In the genomic region with DNA sequence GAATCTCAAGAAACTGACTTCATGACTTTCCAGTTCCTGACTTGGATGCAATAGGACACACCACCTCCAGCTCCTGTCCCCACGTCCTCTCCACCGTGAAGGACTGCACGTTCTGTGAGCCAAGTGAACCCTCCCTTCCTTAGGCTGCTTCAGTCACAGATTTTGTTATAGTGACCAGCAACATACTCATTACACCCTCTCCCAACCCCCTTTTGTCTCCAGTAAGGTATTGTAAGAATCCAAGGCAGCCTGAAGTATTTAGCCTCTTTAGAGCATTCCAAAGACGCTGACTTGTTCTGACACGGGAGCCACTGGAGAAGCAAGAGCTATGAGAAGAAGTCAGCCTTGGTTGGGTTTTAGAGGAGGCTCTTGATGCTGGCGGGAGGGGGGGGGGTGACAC, we compare ENCODE assay signal across 21 mouse cellular contexts. TPM values are rescaled to one million over a fixed set of nuclear protein-coding genes. Genes with fewer than 3 reads are reported as not detected.
A peak's percentile ranks its signal among the peaks of the same experiment; 100 is the strongest.
DNase-seq lines count a peak whose midpoint lies in the region; ATAC-seq and TF ChIP-seq lines count a peak whose summit lies in the region.
"Had no signal": no experiment of that assay in that cellular context is flagged by ENCODE, and none has a peak within 500 bp of the region (broad histone marks: within the 10 kb centered on the region; RNA-seq: fewer than 3 reads in every experiment).

No protein-coding gene starts in this region.

- H3K36me3 ChIP-seq in heart, embryonic 15.5 days: no peaks in the 10 kb centered on the region
- no peaks in the 10 kb centered on the region for H3K36me3 ChIP-seq in lung, postnatal 0 days (ENCODE audit: insufficient read depth, low read length)
- no peaks in the 10 kb centered on the region for H3K36me3 ChIP-seq in myocyte (ENCODE audit: control insufficient read depth, insufficient read depth)
- H3K36me3 ChIP-seq: kidney, embryonic 15.5 days; limb, embryonic 12.5 days; midbrain, embryonic 12.5 days; neural tube, embryonic 12.5 days had no signal

- no peak for ATAC-seq in heart, embryonic 15.5 days (replicated peaks; ENCODE audit: insufficient number of reproducible peaks, insufficient read depth, low FRiP score, low read depth)
- ATAC-seq in lung, postnatal 0 days: peak; percentile 83
- ATAC-seq: CD4-positive, CD25-positive, alpha-beta regulatory T cell, adult 4 months; hindbrain, postnatal 0 days; intestine, postnatal 0 days had no signal

- intact Hi-C loops in gastrocnemius, adult 2 months (cut with DNase I): no loop called here
- intact Hi-C loops in gastrocnemius, postnatal 14 days (cut with DNase I; ENCODE audit: low total_unique reads): no loop called here

- H3K27me3 ChIP-seq in heart, embryonic 15.5 days: no peaks in the 10 kb centered on the region
- no peaks in the 10 kb centered on the region for H3K27me3 ChIP-seq in lung, postnatal 0 days (replicated peaks; ENCODE audit: insufficient read depth, low read length)
- H3K27me3 ChIP-seq in myocyte (ENCODE audit: control insufficient read depth, insufficient read depth, insufficient read length): no peaks in the 10 kb centered on the region
- H3K27me3 ChIP-seq: kidney, embryonic 15.5 days; limb, embryonic 12.5 days; midbrain, embryonic 12.5 days; neural tube, embryonic 12.5 days had no signal

- H3ac ChIP-seq in myocyte (ENCODE audit: control insufficient read depth, insufficient read length): no peak overlapping the region

- TF ChIP-seq POLR2A in myocyte (IDR thresholded peaks at IDR 0.05; ENCODE audit: insufficient read length, low read depth): no peak

- no peak for TF ChIP-seq CTCF in gastrocnemius, adult 2 months (IDR thresholded peaks at IDR 0.05)
- no peak for TF ChIP-seq CTCF in lung, postnatal 0 days (IDR thresholded peaks at IDR 0.05)

- H3K4me1 ChIP-seq in heart, embryonic 15.5 days (replicated peaks): peaks cover 38% of the 10 kb centered on the region
- H3K4me1 ChIP-seq in lung, postnatal 0 days (ENCODE audit: insufficient read depth, low read depth, low read length): peaks cover 7% of the 10 kb centered on the region; the same call in 1 of the 2 replicates
- H3K4me1 ChIP-seq: limb, embryonic 12.5 days; midbrain, embryonic 12.5 days; neural tube, embryonic 12.5 days had no signal

- H3K4me3 ChIP-seq in gastrocnemius, adult 2 months: no peak overlapping the region
- H3K4me3 ChIP-seq in heart, embryonic 15.5 days: no peak overlapping the region
- no peak overlapping the region for H3K4me3 ChIP-seq in lung, postnatal 0 days (ENCODE audit: low read depth, low read length)
- no peak overlapping the region for H3K4me3 ChIP-seq in myocyte
- H3K4me3 ChIP-seq: kidney, embryonic 15.5 days; limb, embryonic 12.5 days; midbrain, embryonic 12.5 days; neural tube, embryonic 12.5 days had no signal

- H3K4me2 ChIP-seq in heart, embryonic 15.5 days: no peak overlapping the region
- no peak overlapping the region for H3K4me2 ChIP-seq in lung, postnatal 0 days (replicated peaks; ENCODE audit: low read depth, low read length)
- peak overlapping the region; percentile 64 for H3K4me2 ChIP-seq in myocyte (ENCODE audit: low read depth)
- H3K4me2 ChIP-seq: kidney, embryonic 15.5 days; limb, embryonic 12.5 days; midbrain, embryonic 12.5 days; neural tube, embryonic 12.5 days had no signal

- peak; percentile 5 for DNase-seq in gastrocnemius, adult 2 months
- DNase-seq in gastrocnemius, postnatal 14 days: no peak
- no peak for DNase-seq in heart, postnatal 4 days
- peak; percentile 78 for DNase-seq in lung, postnatal 0 days (ENCODE audit: low spot score)
- DNase-seq in lung, postnatal 4 days: no peak
- DNase-seq in cerebellum, postnatal 10 days: no peak
- DNase-seq: cerebellum, adult 11-12 months; cerebellum, postnatal 36 days; right cerebral cortex, postnatal 4 days; thymus, postnatal 36 days had no signal

- WGBS in heart, embryonic 15.5 days: 53% methylated on average over 6 of the region's 6 CpGs
- WGBS in lung, postnatal 0 days: 61% methylated on average over 6 of the region's 6 CpGs

- no peaks in the 10 kb centered on the region for H3K9me3 ChIP-seq in heart, embryonic 15.5 days (replicated peaks)
- H3K9me3 ChIP-seq in lung, postnatal 0 days (ENCODE audit: low read length): no peaks in the 10 kb centered on the region
- H3K9me3 ChIP-seq: kidney, embryonic 15.5 days; limb, embryonic 12.5 days; midbrain, embryonic 12.5 days; neural tube, embryonic 12.5 days had no signal

- peak overlapping the region; percentile 16; the same call in 1 of the 2 replicates for H3K27ac ChIP-seq in gastrocnemius, adult 2 months
- H3K27ac ChIP-seq in heart, embryonic 15.5 days: peak overlapping the region; percentile 84
- peak overlapping the region; percentile 76 for H3K27ac ChIP-seq in lung, postnatal 0 days (ENCODE audit: low read length)
- H3K27ac ChIP-seq: hindbrain, postnatal 0 days; kidney, embryonic 15.5 days; limb, embryonic 12.5 days; liver, embryonic 14.5 days; midbrain, embryonic 12.5 days; neural tube, embryonic 12.5 days had no signal

- H3K9ac ChIP-seq in heart, embryonic 15.5 days: no peak overlapping the region
- H3K9ac ChIP-seq in lung, postnatal 0 days (replicated peaks; ENCODE audit: low read depth): no peak overlapping the region
- H3K9ac ChIP-seq: kidney, embryonic 15.5 days; limb, embryonic 12.5 days; liver, embryonic 14.5 days; midbrain, embryonic 12.5 days; neural tube, embryonic 12.5 days had no signal

- H3K79me2 ChIP-seq in myocyte (ENCODE audit: control insufficient read depth, insufficient read depth): no peaks in the 10 kb centered on the region

- peak; percentile 91 for TF ChIP-seq EP300 in lung, postnatal 0 days (IDR thresholded peaks at IDR 0.05)

TF ChIP-seq in myocyte, 11 proteins besides CTCF, POLR2A, EP300 and RAD21:
- TF ChIP-seq MYOG (IDR thresholded peaks at IDR 0.05; ENCODE audit: control insufficient read depth in 1 of 3, insufficient read depth in 1 of 3, insufficient read length in 2 of 3, low read depth in 2 of 3) (no peak), POLR2AphosphoS2 (IDR thresholded peaks at IDR 0.05; ENCODE audit: insufficient read length, low read depth) (no peak)

RNA-seq across cellular contexts. Expression of a gene that starts 23.1 kb away (rescaled TPM):
- total RNA-seq in gastrocnemius, adult 2 months (2021): 10 to 100 TPM; 44.2 to 55.4 TPM
- total RNA-seq in gastrocnemius, postnatal 14 days (2021): 10 to 100 TPM; 48.4 to 50.2 TPM
- 208 and 228 TPM in 2 replicates for polyA plus RNA-seq in heart, embryonic 15.5 days (2015; fragmentation: Nextera tagmentation; extraction: Ambion mirVana)
- total RNA-seq in heart, postnatal 4 days (2021): 100 to 1,000 TPM; 254 to 273 TPM
- 97.0 TPM in 2 replicates for polyA plus RNA-seq in lung, postnatal 0 days (2015; fragmentation: Nextera tagmentation; extraction: Ambion mirVana)
- 61.0 TPM for polyA plus RNA-seq in myocyte (2012; fragmentation: generic; extraction: Trizol)

RNA-seq across cellular contexts. Expression of a gene that starts 59.7 kb away (rescaled TPM):
- 1 to 10 TPM; 1.2 to 2.2 TPM for total RNA-seq in gastrocnemius, adult 2 months (2021)
- total RNA-seq in gastrocnemius, postnatal 14 days (2021): 1 to 10 TPM; 3.3 to 4.2 TPM
- 2.1 and 2.4 TPM in 2 replicates for polyA plus RNA-seq in heart, embryonic 15.5 days (2015; fragmentation: Nextera tagmentation; extraction: Ambion mirVana)
- 1 to 10 TPM; 6.4 to 6.6 TPM for total RNA-seq in heart, postnatal 4 days (2021)
- 0.85 and 0.87 TPM in 2 replicates for polyA plus RNA-seq in lung, postnatal 0 days (2015; fragmentation: Nextera tagmentation; extraction: Ambion mirVana)
- 0.25 TPM for polyA plus RNA-seq in myocyte (2012; fragmentation: generic; extraction: Trizol)
- total RNA-seq: monocyte, adult 5-6 weeks had no signal
- polyA plus RNA-seq: CD4-positive, CD25-positive, alpha-beta regulatory T cell, adult 4 months had no signal

Comparison
In these comparisons a context has a peak if more than half of its experiments do, and no peak if none do; other contexts are left out.
1. DNase-seq: peak in gastrocnemius, adult 2 months (single experiment) and lung, postnatal 0 days (single experiment); none in gastrocnemius, postnatal 14 days (single experiment), heart, postnatal 4 days (single experiment), lung, postnatal 4 days (0 of 2) and cerebellum, postnatal 10 days (0 of 2).
2. H3K27ac ChIP-seq: peak in every context shown above with its lines; median percentile 84 in heart, embryonic 15.5 days; 76 in lung, postnatal 0 days; 16 in gastrocnemius, adult 2 months.
3. RNA of a gene that starts 23.1 kb away (total RNA-seq): 254 to 273 TPM in heart, postnatal 4 days; 44.2 to 55.4 TPM in gastrocnemius, adult 2 months and 48.4 to 50.2 TPM in gastrocnemius, postnatal 14 days; every median in the first group is over 4 times any median in the second.